Mouse (Mus musculus) CH12.LX (cell line): Measurements from ENCODE around the gene Jak1. TPM values are rescaled to one million over a fixed set of nuclear protein-coding genes. Genes with fewer than 3 reads are reported as not detected.
A peak's percentile ranks its signal among the peaks of the same experiment; 100 is the strongest.

ENCODE experiments used
- DNase-seq: peaks from one replicate; pipeline ENCODE4 v3.0.0-alpha.2; 2013; ENCODE audit errors: extremely low read depth
- H3K27ac ChIP-seq: 2 replicates; pipeline ENCODE4 v1.5.1; 2012; ENCODE audit warnings: low read depth, mild to moderate bottlenecking, control low read depth, moderate library complexity; ENCODE audit not compliant: insufficient read depth
- H3K27me3 ChIP-seq: replicated peaks from 2 replicates; pipeline ENCODE3; 2012; ENCODE audit warnings: inconsistent platforms
- H3K36me3 ChIP-seq, 2 experiments: replicated peaks in 1 of 2; 2 replicates each; pipeline versions ENCODE3 to v1.6.1; 2012; ENCODE audit warnings: inconsistent platforms in 1 of 2, low read length in 1 of 2, mild to moderate bottlenecking in 1 of 2, mixed read lengths in 1 of 2, moderate library complexity in 1 of 2; ENCODE audit not compliant: control insufficient read depth in 1 of 2, insufficient read depth in 1 of 2
- H3K4me1 ChIP-seq, 2 experiments: 2 replicates each; pipeline ENCODE4 v1.6.1; 2012; ENCODE audit warnings: inconsistent platforms in 1 of 2, moderate library complexity in 1 of 2; ENCODE audit not compliant: insufficient read depth in 2 of 2, control insufficient read depth in 1 of 2
- H3K4me2 ChIP-seq: 2 replicates; pipeline ENCODE4 v1.6.1; 2012; ENCODE audit warnings: low read depth, mild to moderate bottlenecking, control low read depth; ENCODE audit not compliant: poor library complexity, insufficient read depth, severe bottlenecking
- H3K4me3 ChIP-seq, 3 experiments: fragments of 150-350 bp in 1 of 3; sonication (generic) in 1 of 3; replicated peaks in 1 of 3; 2 replicates each; pipeline versions ENCODE3 to v1.5.1; 2011 to 2012; ENCODE audit warnings: low read depth in 2 of 3, low read length in 2 of 3, mild to moderate bottlenecking in 2 of 3, moderate library complexity in 2 of 3, control low read depth in 1 of 3, improper control_type of control experiment in 1 of 3, inconsistent platforms in 1 of 3, mixed read lengths in 1 of 3; ENCODE audit not compliant: poor library complexity in 1 of 3
- H3K79me2 ChIP-seq: replicated peaks from 2 replicates; pipeline ENCODE4 v1.6.1; 2012; ENCODE audit warnings: mild to moderate bottlenecking, moderate library complexity; ENCODE audit not compliant: control insufficient read depth, poor library complexity, insufficient read depth, severe bottlenecking; ENCODE audit errors: extremely low read depth
- H3K9ac ChIP-seq: 2 replicates; pipeline ENCODE4 v1.6.1; 2012; ENCODE audit warnings: low read depth, mild to moderate bottlenecking, control low read depth, moderate library complexity; ENCODE audit not compliant: insufficient read depth
- H3K9me3 ChIP-seq: replicated peaks from 2 replicates; pipeline ENCODE3; 2012; ENCODE audit warnings: low read length, inconsistent platforms, mixed read lengths
- CHD1 ChIP-seq: IDR thresholded peaks from 2 replicates; pipeline ENCODE4 v1.6.1; 2012; ENCODE audit warnings: low read depth, low read length, improper control_type of control experiment, inconsistent platforms
- E2F4 ChIP-seq: IDR thresholded peaks from 2 replicates; pipeline ENCODE4 v1.6.1; 2011; ENCODE audit warnings: low read depth, low read length, improper control_type of control experiment; ENCODE audit not compliant: insufficient replicate concordance
- ETS1 ChIP-seq: conservative IDR thresholded peaks from 2 replicates; pipeline ENCODE4 v1.6.1; 2012; ENCODE audit warnings: low read depth, mild to moderate bottlenecking, inconsistent platforms, low read length, improper control_type of control experiment, moderate library complexity
- HCFC1 ChIP-seq: IDR thresholded peaks from 2 replicates; pipeline ENCODE4 v1.6.1; 2012; ENCODE audit warnings: low read depth, mild to moderate bottlenecking, inconsistent platforms, low read length, improper control_type of control experiment
- JUN ChIP-seq: IDR thresholded peaks from 2 replicates; pipeline ENCODE4 v1.6.1; 2011; ENCODE audit warnings: low read depth, mild to moderate bottlenecking, low read length, improper control_type of control experiment, moderate library complexity; ENCODE audit not compliant: insufficient read depth
- JUND ChIP-seq: conservative IDR thresholded peaks from 2 replicates; pipeline ENCODE4 v1.6.1; 2011; ENCODE audit warnings: low read depth, low read length, improper control_type of control experiment
- MEF2A ChIP-seq: IDR thresholded peaks from 2 replicates; pipeline ENCODE4 v1.6.1; 2014; ENCODE audit warnings: low read depth, mild to moderate bottlenecking, inconsistent platforms, low read length, improper control_type of control experiment, borderline replicate concordance
- NELFE ChIP-seq: IDR thresholded peaks from 2 replicates; pipeline ENCODE4 v1.6.1; 2011; ENCODE audit warnings: low read depth, low read length, improper control_type of control experiment
- RAD21 ChIP-seq: IDR thresholded peaks from 2 replicates; pipeline ENCODE4 v1.6.1; 2011; ENCODE audit warnings: low read depth, mild to moderate bottlenecking, low read length, improper control_type of control experiment, moderate library complexity
- SIN3A ChIP-seq: IDR thresholded peaks from 2 replicates; pipeline ENCODE4 v1.6.1; 2012; ENCODE audit warnings: low read length, improper control_type of control experiment, inconsistent platforms
- TCF12 ChIP-seq: IDR thresholded peaks from 2 replicates; pipeline ENCODE4 v1.6.1; 2014; ENCODE audit warnings: low read depth, mild to moderate bottlenecking, inconsistent platforms, low read length, improper control_type of control experiment
- UBTF ChIP-seq: IDR thresholded peaks from 2 replicates; pipeline ENCODE4 v1.6.1; 2012; ENCODE audit warnings: low read depth, mild to moderate bottlenecking, inconsistent platforms, low read length, improper control_type of control experiment, moderate library complexity
- ZC3H11A ChIP-seq: IDR thresholded peaks from 2 replicates; pipeline ENCODE4 v1.6.1; 2012; ENCODE audit warnings: low read depth, mild to moderate bottlenecking, inconsistent platforms, low read length, improper control_type of control experiment
- ZMIZ1 ChIP-seq: IDR thresholded peaks from 2 replicates; pipeline ENCODE4 v1.6.1; 2012; ENCODE audit warnings: low read depth, mild to moderate bottlenecking, inconsistent platforms, low read length, improper control_type of control experiment
- dilution Hi-C: fragments of 300-500 bp; cut with MboI; formaldehyde crosslinking; loops from 2 replicates; pipeline ENCODE4 v1.14.3; 2020; ENCODE audit warnings: low sequenced_read_pairs; ENCODE audit not compliant: extremely low pct_unique_long_range_greater_than_20kb, extremely low pct_ligation_motif_present
- in situ Hi-C: fragments of 300-500 bp; cut with MboI; formaldehyde crosslinking; loops from 3 replicates; pipeline ENCODE4 v1.14.3; 2019; ENCODE audit warnings: low sequenced_read_pairs, low pct_ligation_motif_present, low pct_unique_long_range_greater_than_20kb, mixed read lengths
- polyA plus RNA-seq: library from polyadenylated mRNA; unstranded; fragments of >175 nt; gene quantifications from 2 replicates; pipeline ENCODE4 v1.2.1, GENCODE M21; 2012; ENCODE audit warnings: low read depth; ENCODE audit not compliant: insufficient read length
- total RNA-seq, 2 experiments: library from RNA; depleted of rRNA; stranded (reverse); fragments of 300-350 nt in 1 of 2; fragments of >200 nt in 1 of 2; gene quantifications; 2 replicates each; pipeline ENCODE4 v1.2.3; 2012 to 2014

The Jak1 gene
- total and polyA plus RNA-seq, 3 experiments, result 28.6 to 51.4 (median 33.9) TPM

DNA sequence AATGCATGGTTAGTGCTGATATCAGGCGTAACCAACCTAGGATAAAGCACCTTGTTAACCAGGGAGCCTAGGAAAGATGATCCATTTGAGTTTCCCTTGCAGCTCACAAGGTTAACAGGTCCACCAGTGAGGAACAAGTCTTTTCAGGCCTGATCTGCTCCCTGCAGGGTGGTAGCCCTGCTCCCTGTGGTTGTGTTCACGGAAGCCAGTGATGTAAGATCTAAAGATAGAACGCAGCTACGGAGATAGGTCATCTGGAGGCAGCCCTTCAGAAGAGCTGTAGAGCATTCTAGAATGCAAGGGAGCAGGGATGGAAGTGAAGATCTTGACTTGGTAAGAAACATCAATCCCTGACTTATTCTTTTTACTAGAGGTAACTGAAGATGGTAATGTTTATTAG, 18.9 kb upstream of the Jak1 start:
- no peak overlapping the region for H3K27ac ChIP-seq
- peaks cover 3 to 12% of the 10 kb centered on the region in 2 experiments; a peak in 2 of 4 replicates for H3K4me1 ChIP-seq
- H3K79me2 ChIP-seq, result no peaks in the 10 kb centered on the region
- H3K4me2 ChIP-seq, result no peak overlapping the region
- in situ Hi-C loops (no loop called here), dilution Hi-C loops (no loop called here)
- no peak overlapping the region for H3K4me3 ChIP-seq
- H3K9ac ChIP-seq, result no peak overlapping the region
- no peaks in the 10 kb centered on the region for H3K9me3 ChIP-seq
- TF ChIP-seq UBTF, result no peak
- TF ChIP-seq MEF2A, result peak; percentile 90
- TF ChIP-seq JUN, result 0 out of 2 replicates have a peak, but pooled peaks have one; percentile 18
- TF ChIP-seq JUND, result peak; percentile 13; the same call in 1 of the 2 replicates
- DNase-seq, result peak; percentile 16
- no peaks in the 10 kb centered on the region for H3K36me3 ChIP-seq
- H3K27me3 ChIP-seq, result no peaks in the 10 kb centered on the region

DNA sequence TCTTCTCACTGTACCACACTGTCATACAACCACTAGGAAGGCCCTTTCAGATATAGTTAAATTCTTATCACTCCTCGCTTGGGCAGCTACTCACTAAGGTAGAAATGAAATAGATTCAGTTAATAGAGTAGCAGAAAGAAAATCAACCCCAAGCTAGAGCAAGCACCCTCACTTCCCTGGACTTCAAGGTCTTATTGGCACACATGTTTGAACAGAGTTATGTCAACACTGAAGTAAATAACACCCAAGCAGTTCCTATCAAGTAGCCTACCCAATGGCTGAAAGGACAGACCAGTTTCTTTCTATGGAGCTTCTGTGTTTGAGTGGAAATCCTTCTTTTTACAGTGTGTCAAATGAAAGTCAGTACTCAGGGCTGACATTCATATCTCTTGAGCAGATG, 17.2 kb upstream of the Jak1 start:
- H3K4me1 ChIP-seq, result peaks cover 5 to 18% of the 10 kb centered on the region in 2 experiments; a peak in 3 of 4 replicates
- dilution Hi-C loops, result no loop called here

DNA sequence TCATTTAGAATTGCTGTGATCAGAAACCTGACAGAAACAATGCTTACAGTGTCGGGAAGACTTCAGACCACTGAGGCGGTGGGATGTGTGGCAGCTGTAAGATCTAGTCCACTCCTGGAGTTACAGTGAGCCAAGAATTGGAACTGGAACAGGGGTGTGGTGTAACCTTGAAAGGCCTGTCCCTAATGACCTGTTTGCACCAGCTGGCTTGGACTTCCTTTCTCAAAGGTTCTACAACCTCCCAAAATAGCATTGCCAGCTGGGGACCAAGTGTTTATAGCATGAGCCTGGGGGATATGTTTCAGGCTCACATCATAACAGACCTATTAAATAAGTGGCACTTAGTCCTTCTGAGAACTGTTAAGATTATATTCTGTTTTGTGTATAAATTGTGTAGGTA, 15.0 kb upstream of the Jak1 start:
- in situ Hi-C loops (no loop called here), dilution Hi-C loops (no loop called here)
- Histone ChIP-seq H3K79me2 (no peaks in the 10 kb centered on the region), H3K27ac (no peak overlapping the region), H3K4me1 (peaks cover 8 to 34% of the 10 kb centered on the region in 2 experiments; a peak in 3 of 4 replicates), H3K9me3 (no peaks in the 10 kb centered on the region), H3K4me2 (no peak overlapping the region), H3K9ac (no peak overlapping the region), H3K27me3 (no peaks in the 10 kb centered on the region), H3K36me3 (no peaks in the 10 kb centered on the region), H3K4me3 (no peak overlapping the region)
- no peak for TF ChIP-seq JUND
- no peak for TF ChIP-seq RAD21
- 0 out of 2 replicates have a peak, but pooled peaks have one; percentile 38 for TF ChIP-seq ETS1
- no peak for DNase-seq

More for the DNA sequence above, 17.2 kb upstream of the Jak1 start:
- Histone ChIP-seq H3K9ac (no peak overlapping the region), H3K79me2 (no peaks in the 10 kb centered on the region), H3K27me3 (no peaks in the 10 kb centered on the region), H3K36me3 (no peaks in the 10 kb centered on the region), H3K27ac (no peak overlapping the region), H3K4me2 (no peak overlapping the region), H3K9me3 (no peaks in the 10 kb centered on the region), H3K4me3 (no peak overlapping the region)
- in situ Hi-C loops, result no loop called here
- no peak for DNase-seq
- no peak for TF ChIP-seq E2F4
- TF ChIP-seq SIN3A, result no peak
- no peak for TF ChIP-seq TCF12
- no peak for TF ChIP-seq CHD1
- no peak for TF ChIP-seq ETS1
- no peak for TF ChIP-seq UBTF
- no peak for TF ChIP-seq NELFE
- TF ChIP-seq JUND, result no peak
- no peak for TF ChIP-seq HCFC1
- TF ChIP-seq ZMIZ1, result no peak
- TF ChIP-seq ZC3H11A, result no peak
